Mouse (Mus musculus) ovary, postnatal 36 days (tissue): ENCODE measurements at regions not wholly inside any gene's neighbourhood (a gene's known extent, or its start where the extent isn't known, plus 50 kb on each side); places are given as distances from the start of the nearest gene placed in this dataset.

Source experiments
- DNase-seq: peaks from one replicate; pipeline ENCODE4 v3.0.0; 2022; ENCODE audit warnings: low spot score, mixed read lengths

DNA sequence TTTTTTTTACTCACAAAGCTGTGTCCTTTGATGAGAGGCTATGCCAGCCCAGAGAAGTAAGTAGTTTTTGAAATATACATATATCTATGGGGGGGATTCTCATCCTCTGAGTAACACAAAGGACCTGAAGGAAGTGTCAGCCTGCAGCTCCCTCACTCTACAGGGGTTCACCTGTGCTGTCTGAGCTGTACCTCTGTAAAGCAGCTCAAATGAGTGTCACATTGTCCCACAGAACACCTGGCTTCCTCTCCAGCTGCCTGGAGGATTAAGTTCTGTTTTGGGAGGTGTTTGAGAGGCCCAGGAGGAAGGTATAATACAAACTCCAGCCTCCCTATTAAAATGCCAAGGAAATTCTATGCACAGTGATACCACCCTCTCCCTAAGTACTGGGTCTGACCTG, 83.3 kb upstream of the Tbc1d5 start:
- no peak for DNase-seq

DNA sequence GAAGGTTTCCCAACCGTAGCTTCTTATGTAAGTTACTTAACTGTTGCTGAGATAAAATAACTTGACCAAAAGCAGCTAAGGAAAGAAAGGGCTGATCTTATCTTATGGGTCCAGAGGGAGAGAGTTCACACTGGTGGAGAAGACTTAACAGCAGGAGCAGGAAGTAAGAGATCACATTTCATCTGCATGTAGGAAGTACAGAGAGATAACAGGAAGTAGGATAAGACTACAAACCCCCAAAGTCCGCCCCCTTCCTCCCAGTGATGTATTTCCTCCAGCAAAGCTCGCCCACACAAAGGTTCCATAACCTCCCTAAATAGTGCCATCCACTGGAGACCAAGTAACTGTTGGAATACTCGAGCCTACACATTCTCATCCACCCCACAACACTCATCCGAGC, 79.2 kb upstream of the Tbc1d5 start:
- no peak for DNase-seq

DNA sequence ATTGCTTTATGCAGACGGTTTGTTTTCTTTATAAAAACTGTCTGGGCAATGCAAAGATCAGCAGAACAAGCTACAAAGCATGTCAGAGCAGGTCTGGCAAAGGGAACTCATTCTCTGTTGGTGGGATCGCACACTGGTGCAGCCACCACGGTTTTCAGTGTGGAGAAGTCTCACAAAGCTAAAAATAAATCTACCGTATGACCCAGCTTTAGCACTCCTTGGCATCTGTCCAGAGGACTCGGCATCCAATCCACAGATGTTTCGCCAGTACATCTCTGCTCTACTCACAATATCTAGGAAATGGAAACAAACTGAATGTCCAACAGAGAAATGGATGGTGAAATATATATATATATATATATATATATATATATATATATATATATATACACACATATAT, 69.4 kb upstream of the Tbc1d5 start:
- no peak for DNase-seq

DNA sequence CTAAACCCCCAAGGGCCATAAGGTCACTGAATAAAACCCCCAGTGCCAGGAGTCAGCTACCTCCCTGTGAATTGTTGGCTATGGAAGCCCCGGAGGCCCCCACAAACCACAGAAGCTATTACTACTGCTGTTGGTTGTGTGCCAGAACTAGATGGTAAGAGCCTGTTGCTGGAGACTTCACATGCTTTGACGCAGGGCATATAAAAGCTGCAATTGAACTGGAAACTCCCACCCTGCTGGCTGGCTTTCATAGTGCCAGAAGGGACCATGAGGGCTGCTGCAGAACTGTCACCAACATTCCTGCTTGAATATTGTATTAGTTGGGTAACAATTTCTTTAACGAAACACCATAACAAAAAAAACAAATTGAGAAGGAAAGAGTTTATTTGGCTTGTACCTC, 66.9 kb upstream of the Tbc1d5 start:
- no peak for DNase-seq

DNA sequence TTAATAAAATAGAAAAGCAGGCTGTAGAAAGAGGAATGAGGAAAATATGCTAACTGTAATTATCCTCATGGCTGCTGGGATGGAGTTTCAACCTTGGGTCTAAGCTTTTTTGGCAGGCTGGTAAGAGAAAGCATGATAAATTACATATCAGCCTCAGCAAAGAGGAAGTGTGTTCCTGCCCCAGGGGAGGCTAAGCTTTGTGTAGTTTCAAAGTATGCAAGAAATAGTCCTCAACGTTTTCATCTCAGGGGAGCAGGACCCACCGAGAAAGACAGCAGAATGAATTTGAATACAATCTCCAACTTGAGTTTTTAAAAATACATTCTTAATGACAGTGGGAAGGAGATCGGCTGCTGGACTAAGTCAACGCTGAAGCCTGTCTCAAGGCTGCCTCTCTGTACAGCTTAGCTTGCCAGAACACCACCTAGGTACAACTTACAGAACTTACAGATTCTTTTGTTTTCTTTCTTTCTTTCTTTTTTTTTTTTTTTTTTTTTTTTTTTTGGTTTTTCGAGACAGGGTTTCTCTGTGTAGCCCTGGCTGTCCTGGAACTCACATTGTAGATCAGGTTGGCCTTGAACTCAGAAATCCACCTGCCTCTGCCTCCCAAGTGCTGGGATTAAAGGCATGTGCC, 61.3 kb upstream of the Tbc1d5 start:
- no peak for DNase-seq

DNA sequence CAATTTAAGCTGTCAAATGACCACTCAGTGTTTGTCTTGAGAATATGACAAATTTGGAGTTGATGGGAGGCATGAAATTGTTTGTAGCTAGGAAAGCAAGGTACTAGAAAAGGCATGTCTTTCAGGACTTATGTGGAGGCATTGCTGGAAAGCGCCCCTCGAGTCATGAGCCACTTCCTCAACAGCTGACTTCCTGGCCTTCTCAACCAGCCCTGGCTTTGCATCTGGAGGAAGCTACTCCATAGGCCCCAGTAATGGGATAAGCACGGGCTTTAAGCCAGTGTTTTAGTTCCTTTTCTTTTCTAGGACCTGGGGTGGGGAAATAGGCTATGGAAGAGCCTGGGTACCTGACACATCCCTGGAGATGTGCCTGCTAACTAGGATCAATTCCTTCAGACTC, 60.3 kb upstream of the Tbc1d5 start:
- DNase-seq, result no peak
